Mouse (Mus musculus) induced T-regulatory cell, adult 2 months (primary cell): ENCODE results near the gene Fchsd2.
"Not testable (repeated sequence)": the region's sequence is repeated elsewhere in the genome, so short reads cannot be mapped to it uniquely, and the experiment has no call there.

Experiments used
- DNase-seq: peaks from one replicate; pipeline ENCODE4 v3.0.0-alpha.2; 2012; ENCODE audit warnings: low read depth

The Fchsd2 gene

GRCm38 (mm10) chr7:101114328-101114727 is 21.7 kb downstream of the Fchsd2 start:
- no peak for DNase-seq

- no peak for DNase-seq
Observed at GRCm38 (mm10) chr7:101119391-101119790, 26.7 kb downstream of the Fchsd2 start.

GRCm38 (mm10) chr7:101123579-101124347 is 31.1 kb downstream of the Fchsd2 start:
- DNase-seq = no peak

- DNase-seq = no peak
Observed at GRCm38 (mm10) chr7:101127737-101128136, 35.1 kb downstream of the Fchsd2 start.

- DNase-seq = no peak
Observed at GRCm38 (mm10) chr7:101128536-101128935, 35.9 kb downstream of the Fchsd2 start.

- DNase-seq = no peak
Observed at GRCm38 (mm10) chr7:101130646-101131045, 38.0 kb downstream of the Fchsd2 start.

GRCm38 (mm10) chr7:101131281-101131680 is 38.6 kb downstream of the Fchsd2 start:
- DNase-seq = no peak

GRCm38 (mm10) chr7:101133591-101133990 is 40.9 kb downstream of the Fchsd2 start:
- no peak for DNase-seq

GRCm38 (mm10) chr7:101134117-101134516 is 41.5 kb downstream of the Fchsd2 start:
- no peak for DNase-seq

GRCm38 (mm10) chr7:101138819-101139218 is 46.2 kb downstream of the Fchsd2 start:
- DNase-seq = no peak

- no peak for DNase-seq
Observed at GRCm38 (mm10) chr7:101142907-101143306, 50.2 kb downstream of the Fchsd2 start.

- DNase-seq = no peak
Observed at GRCm38 (mm10) chr7:101144222-101144621, 51.6 kb downstream of the Fchsd2 start.

GRCm38 (mm10) chr7:101149039-101149438 is 56.4 kb downstream of the Fchsd2 start:
- DNase-seq = no peak

- DNase-seq = not testable (repeated sequence)
Observed at GRCm38 (mm10) chr7:101154883-101155282, 62.2 kb downstream of the Fchsd2 start.

GRCm38 (mm10) chr7:101155284-101155683 is 62.6 kb downstream of the Fchsd2 start:
- DNase-seq = no peak

GRCm38 (mm10) chr7:101160266-101160665 is 67.6 kb downstream of the Fchsd2 start:
- DNase-seq = no peak

- DNase-seq = no peak
Observed at GRCm38 (mm10) chr7:101162781-101163180, 70.1 kb downstream of the Fchsd2 start.

- no peak for DNase-seq
Observed at GRCm38 (mm10) chr7:101163878-101164277, 71.2 kb downstream of the Fchsd2 start.

- no peak for DNase-seq
Observed at GRCm38 (mm10) chr7:101166568-101166967, 73.9 kb downstream of the Fchsd2 start.

GRCm38 (mm10) chr7:101170482-101170881 is 77.8 kb downstream of the Fchsd2 start:
- no peak for DNase-seq

GRCm38 (mm10) chr7:101171002-101171401 is 78.3 kb downstream of the Fchsd2 start:
- no peak for DNase-seq

GRCm38 (mm10) chr7:101173331-101173730 is 80.7 kb downstream of the Fchsd2 start:
- DNase-seq = no peak

GRCm38 (mm10) chr7:101178751-101179150 is 86.1 kb downstream of the Fchsd2 start:
- DNase-seq = no peak

GRCm38 (mm10) chr7:101191326-101191969 is 98.8 kb downstream of the Fchsd2 start:
- no peak for DNase-seq
